Mouse (Mus musculus) intestine, embryonic 14.5 days (tissue): ENCODE data around the gene Fthl17c. TPM values are rescaled to one million over a fixed set of nuclear protein-coding genes. Genes with fewer than 3 reads are reported as not detected.
A peak's percentile ranks its signal among the peaks of the same experiment; 100 is the strongest.
"Not testable (repeated sequence)": the region's sequence is repeated elsewhere in the genome, so short reads cannot be mapped to it uniquely, and the experiment has no call there.

ENCODE experiments used
- ATAC-seq: fragments of 200-750 bp; cut with Nextera tagmentation; replicated peaks from 2 replicates; pipeline ENCODE4 v1.8.0; 2017; ENCODE audit warnings: low read depth, moderate number of reproducible peaks, moderate TSS enrichment, moderate library complexity; ENCODE audit not compliant: low FRiP score, low TSS enrichment
- DNase-seq: peaks from one replicate; pipeline ENCODE4 v3.0.0-alpha.2; 2018; ENCODE audit warnings: low spot score
- H3K27ac ChIP-seq: fragments of 300-500 bp; sonication (generic); 2 replicates; pipeline ENCODE4 v1.5.1; 2014; ENCODE audit warnings: low read depth, mild to moderate bottlenecking, control low read depth
- H3K27me3 ChIP-seq: fragments of 300-500 bp; sonication (generic); replicated peaks from 2 replicates; pipeline ENCODE4 v1.6.1; 2014; ENCODE audit warnings: low read length, control low read depth; ENCODE audit not compliant: control insufficient read depth, insufficient read depth
- H3K36me3 ChIP-seq: fragments of 300-500 bp; sonication (generic); 2 replicates; pipeline ENCODE4 v1.6.1; 2014; ENCODE audit warnings: low read length, control low read depth; ENCODE audit not compliant: control insufficient read depth, insufficient read depth
- H3K4me1 ChIP-seq: fragments of 300-500 bp; sonication (generic); replicated peaks from 2 replicates; pipeline ENCODE4 v1.6.1; 2014; ENCODE audit warnings: low read length, control low read depth, mixed read lengths; ENCODE audit not compliant: control insufficient read depth, insufficient read depth
- H3K4me2 ChIP-seq: fragments of 300-500 bp; sonication (generic); 2 replicates; pipeline ENCODE4 v1.6.1; 2014; ENCODE audit warnings: low read length
- H3K4me3 ChIP-seq: fragments of 300-500 bp; sonication (generic); 2 replicates; pipeline ENCODE4 v1.5.1; 2014; ENCODE audit warnings: low read depth, low read length, control low read depth, mixed read lengths
- H3K9ac ChIP-seq: fragments of 300-500 bp; sonication (generic); 2 replicates; pipeline ENCODE4 v1.6.1; 2014; ENCODE audit warnings: mild to moderate bottlenecking, low read length
- H3K9me3 ChIP-seq: fragments of 300-500 bp; sonication (generic); 2 replicates; pipeline ENCODE4 v1.6.1; 2016; ENCODE audit warnings: low read length, control low read depth; ENCODE audit not compliant: control insufficient read depth
- WGBS: fragments of 180-500 bp; shearing (Covaris S2); extraction: QIAGEN DNeasy Blood & Tissue Kit; methylation state at CpG from one replicate; pipeline ENCODE4 v1.1.7; 2014; 5-methylcytosine and 5-hydroxymethylcytosine counted together
- polyA plus RNA-seq: library from polyadenylated mRNA; unstranded; fragments of >200 nt; fragmentation: Nextera tagmentation; extraction: Ambion mirVana; gene quantifications from 2 replicates; pipeline ENCODE4 v1.2.1, GENCODE M21; 2014

Gene Fthl17c
- not detected in 2 replicates for polyA plus RNA-seq

- H3K27ac ChIP-seq, ATAC-seq, DNase-seq, H3K9me3 ChIP-seq, H3K27me3 ChIP-seq, H3K4me3 ChIP-seq, H3K4me1 ChIP-seq, H3K9ac ChIP-seq, H3K36me3 ChIP-seq, H3K4me2 ChIP-seq: not testable (repeated sequence)
- WGBS = no CpG with 5 or more reads among the region's 11 CpGs
Observed at GRCm38 (mm10) chrX:8976459-8976858, at the start of gene Fthl17c. TSS of gene Fthl17c (minus strand) at chrX:8976559.

- no peak overlapping the region for H3K4me2 ChIP-seq
- no peaks in the 10 kb centered on the region for H3K9me3 ChIP-seq
- WGBS = 61% methylated on average over 10 of the region's 10 CpGs
- no peaks in the 10 kb centered on the region for H3K36me3 ChIP-seq
- DNase-seq (no peak), ATAC-seq (no peak)
- H3K27ac ChIP-seq = no peak overlapping the region
- no peaks in the 10 kb centered on the region for H3K27me3 ChIP-seq
- H3K4me3 ChIP-seq = no peak overlapping the region
- H3K9ac ChIP-seq = no peak overlapping the region
- no peaks in the 10 kb centered on the region for H3K4me1 ChIP-seq
Observed at GRCm38 (mm10) chrX:9019481-9019880, 43.1 kb upstream of the Fthl17c start.

- 60% methylated on average over 1 of the region's 1 CpGs for WGBS
- Histone ChIP-seq H3K4me2 (no peak overlapping the region), H3K4me1 (no peaks in the 10 kb centered on the region), H3K9me3 (no peaks in the 10 kb centered on the region), H3K27ac (no peak overlapping the region), H3K4me3 (no peak overlapping the region), H3K36me3 (no peaks in the 10 kb centered on the region), H3K27me3 (no peaks in the 10 kb centered on the region), H3K9ac (no peak overlapping the region)
- ATAC-seq (no peak), DNase-seq (no peak)
Observed at GRCm38 (mm10) chrX:9016079-9016478, 39.7 kb upstream of the Fthl17c start.

- H3K36me3 ChIP-seq, H3K4me2 ChIP-seq, H3K27me3 ChIP-seq, ATAC-seq, H3K4me1 ChIP-seq, DNase-seq, H3K4me3 ChIP-seq, H3K9ac ChIP-seq, H3K9me3 ChIP-seq, H3K27ac ChIP-seq: not testable (repeated sequence)
- WGBS = no CpG with 5 or more reads among the region's 9 CpGs
Observed at GRCm38 (mm10) chrX:8986655-8987054, 10.3 kb upstream of the Fthl17c start, which contains the start of gene Fthl17d. TSS of gene Fthl17d (minus strand) at chrX:8986755.

GRCm38 (mm10) chrX:8964618-8965017 lies 11.7 kb downstream of the Fthl17c start:
- not testable (repeated sequence) for H3K27ac ChIP-seq, H3K4me2 ChIP-seq, H3K4me1 ChIP-seq, DNase-seq, ATAC-seq, H3K36me3 ChIP-seq, H3K9ac ChIP-seq, H3K27me3 ChIP-seq, H3K4me3 ChIP-seq, H3K9me3 ChIP-seq
- 41% methylated on average over 4 of the region's 4 CpGs for WGBS

GRCm38 (mm10) chrX:8962875-8963274 lies 13.5 kb downstream of the Fthl17c start, which contains the start of gene Fthl17b:
TSS of gene Fthl17b (minus strand) at chrX:8962975.
- H3K9me3 ChIP-seq, H3K27ac ChIP-seq, H3K4me2 ChIP-seq, H3K4me1 ChIP-seq, H3K9ac ChIP-seq, ATAC-seq, H3K36me3 ChIP-seq, H3K4me3 ChIP-seq, H3K27me3 ChIP-seq, DNase-seq: not testable (repeated sequence)
- WGBS = 92% methylated on average over 4 of the region's 11 CpGs

- ATAC-seq = 0 out of 2 replicates have a peak, but pooled peaks have one; percentile 50
- WGBS = 17% methylated on average over 7 of the region's 7 CpGs
Observed at GRCm38 (mm10) chrX:8948130-8948805, 28.1 kb downstream of the Fthl17c start.

GRCm38 (mm10) chrX:8944041-8944440 lies 32.3 kb downstream of the Fthl17c start:
- Histone ChIP-seq H3K27ac (no peak overlapping the region), H3K9me3 (no peaks in the 10 kb centered on the region)

More at GRCm38 (mm10) chrX:8948130-8948805, 28.1 kb downstream of the Fthl17c start:
- not testable (repeated sequence) for H3K4me3 ChIP-seq, H3K36me3 ChIP-seq, H3K4me1 ChIP-seq, H3K9ac ChIP-seq, H3K27me3 ChIP-seq, H3K4me2 ChIP-seq, H3K9me3 ChIP-seq, H3K27ac ChIP-seq
- DNase-seq = peak; percentile 88

GRCm38 (mm10) chrX:8927308-8927707 lies 49.1 kb downstream of the Fthl17c start:
- Histone ChIP-seq H3K4me3 (no peak overlapping the region), H3K9me3 (no peaks in the 10 kb centered on the region), H3K4me1 (no peaks in the 10 kb centered on the region), H3K9ac (no peak overlapping the region), H3K36me3 (no peaks in the 10 kb centered on the region), H3K27ac (no peak overlapping the region), H3K27me3 (no peaks in the 10 kb centered on the region), H3K4me2 (no peak overlapping the region)
- ATAC-seq (no peak), DNase-seq (no peak)
- WGBS = 23% methylated on average over 4 of the region's 4 CpGs

More at GRCm38 (mm10) chrX:8944041-8944440, 32.3 kb downstream of the Fthl17c start:
- H3K4me1 ChIP-seq = no peaks in the 10 kb centered on the region
- no peaks in the 10 kb centered on the region for H3K27me3 ChIP-seq
- H3K9ac ChIP-seq = no peak overlapping the region
- no peaks in the 10 kb centered on the region for H3K36me3 ChIP-seq
- WGBS = 79% methylated on average over 8 of the region's 8 CpGs
- H3K4me2 ChIP-seq = no peak overlapping the region
- no peak for ATAC-seq
- H3K4me3 ChIP-seq = no peak overlapping the region
- DNase-seq = no peak
